Mouse (Mus musculus) cortical plate, adult 2 months (tissue): ENCODE results near the gene Sstr5.

Experiments used
- CTCF ChIP-seq: fragments of 200-500 bp; IDR thresholded peaks from 2 replicates; pipeline ENCODE4 v1.5.1; 2011; ENCODE audit warnings: mild to moderate bottlenecking, control low read depth, low read length; ENCODE audit not compliant: insufficient read depth; ENCODE audit errors: extremely low read depth
- POLR2A ChIP-seq: fragments of 200-500 bp; IDR thresholded peaks from 2 replicates; pipeline ENCODE4 v1.6.1; 2011; ENCODE audit warnings: mild to moderate bottlenecking, low read length, control low read depth; ENCODE audit not compliant: insufficient read depth; ENCODE audit errors: extremely low read depth

DNA sequence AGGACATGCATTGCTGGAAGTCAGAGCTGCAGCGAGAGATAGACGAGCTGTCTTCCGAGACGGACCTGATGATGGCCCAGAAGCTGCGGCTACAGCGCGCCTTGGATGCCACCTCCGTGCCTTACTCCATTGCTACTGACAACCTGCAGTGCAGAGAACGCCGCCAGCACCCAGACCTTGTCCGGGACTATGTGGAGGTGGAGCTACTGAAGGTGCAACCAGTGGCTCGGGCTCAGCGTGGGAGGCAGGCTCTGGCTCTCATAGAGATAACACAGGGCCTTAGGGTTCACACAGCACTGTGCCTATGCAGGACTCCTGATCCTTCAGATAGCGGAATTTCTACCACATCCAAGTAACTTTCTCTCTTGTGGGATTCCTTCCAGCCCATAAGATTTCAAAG is 25.0 kb downstream of the Sstr5 start:
- TF ChIP-seq CTCF (no peak), POLR2A (no peak)
